Mouse (Mus musculus) midbrain, embryonic 16.5 days (tissue): ENCODE data around the gene Pcnx3. TPM values are rescaled to one million over a fixed set of nuclear protein-coding genes. Genes with fewer than 3 reads are reported as not detected.

Experiments
- ATAC-seq: fragments of 200-750 bp; cut with Nextera tagmentation; 2 replicates; pipeline ENCODE4 v1.8.0; 2017; ENCODE audit warnings: moderate TSS enrichment
- H3K27ac ChIP-seq: fragments of 300-500 bp; sonication (generic); 2 replicates; pipeline ENCODE4 v1.5.1; 2014; ENCODE audit warnings: mild to moderate bottlenecking, low read length, mixed read lengths
- H3K27me3 ChIP-seq: fragments of 300-500 bp; sonication (generic); 2 replicates; pipeline ENCODE4 v1.6.1; 2014; ENCODE audit warnings: low read depth, low read length, mixed read lengths; ENCODE audit not compliant: control insufficient read depth, insufficient read depth
- H3K36me3 ChIP-seq: fragments of 300-500 bp; sonication (generic); 2 replicates; pipeline ENCODE4 v1.6.1; 2014; ENCODE audit warnings: mild to moderate bottlenecking, low read length, moderate library complexity, mixed read lengths; ENCODE audit not compliant: control insufficient read depth, insufficient read depth
- H3K4me1 ChIP-seq: fragments of 300-500 bp; sonication (generic); 2 replicates; pipeline ENCODE4 v1.6.1; 2014; ENCODE audit warnings: mild to moderate bottlenecking, low read length, mixed read lengths; ENCODE audit not compliant: control insufficient read depth, insufficient read depth
- H3K4me2 ChIP-seq: fragments of 300-500 bp; sonication (generic); 2 replicates; pipeline ENCODE4 v1.6.1; 2014; ENCODE audit warnings: mild to moderate bottlenecking, low read length, mixed read lengths
- H3K4me3 ChIP-seq: fragments of 300-500 bp; sonication (generic); 2 replicates; pipeline ENCODE4 v1.5.1; 2014; ENCODE audit warnings: low read depth, mild to moderate bottlenecking, low read length, moderate library complexity, mixed read lengths
- H3K9ac ChIP-seq: fragments of 300-500 bp; sonication (generic); 2 replicates; pipeline ENCODE4 v1.6.1; 2014; ENCODE audit warnings: low read depth, low read length, mixed read lengths
- H3K9me3 ChIP-seq: fragments of 300-500 bp; sonication (generic); replicated peaks from 2 replicates; pipeline ENCODE4 v1.6.1; 2014; ENCODE audit warnings: mild to moderate bottlenecking, low read length, mixed read lengths; ENCODE audit not compliant: control insufficient read depth, poor library complexity, severe bottlenecking
- WGBS: fragments of 180-500 bp; shearing (Covaris S2); extraction: QIAGEN DNeasy Blood & Tissue Kit; methylation state at CpG from one replicate; pipeline ENCODE4 v1.1.7; 2014; 5-methylcytosine and 5-hydroxymethylcytosine counted together
- polyA plus RNA-seq: library from polyadenylated mRNA; unstranded; fragments of >200 nt; fragmentation: Nextera tagmentation; extraction: Ambion mirVana; gene quantifications from 2 replicates; pipeline ENCODE4 v1.2.1, GENCODE M21; 2015

Gene Pcnx3
- 23.9 and 25.3 TPM in 2 replicates for polyA plus RNA-seq

GRCm38 (mm10) chr19:5688200-5689087 lies at the start of gene Pcnx3, which contains the start of gene Map3k11:
TSS of gene Pcnx3 (minus strand) at chr19:5688908.
TSS of gene Map3k11 (plus strand) at chr19:5688742.
- H3K27ac ChIP-seq = peak within 1 kb of the TSS; percentile 79
- peak; percentile 96 for ATAC-seq
- peak within 1 kb of the TSS; percentile 84 for H3K9ac ChIP-seq
- H3K4me3 ChIP-seq = peak within 1 kb of the TSS; percentile 70
- peaks cover 36% of the 10 kb centered on the region for H3K4me1 ChIP-seq
- H3K27me3 ChIP-seq = no peaks in the 10 kb centered on the region
- H3K9me3 ChIP-seq = no peaks in the 10 kb centered on the region
- H3K36me3 ChIP-seq = peaks cover 22% of the 10 kb centered on the region
- H3K4me2 ChIP-seq = peak within 1 kb of the TSS; percentile 98
- under 1% methylated on average over 69 of the region's 69 CpGs for WGBS

DNA sequence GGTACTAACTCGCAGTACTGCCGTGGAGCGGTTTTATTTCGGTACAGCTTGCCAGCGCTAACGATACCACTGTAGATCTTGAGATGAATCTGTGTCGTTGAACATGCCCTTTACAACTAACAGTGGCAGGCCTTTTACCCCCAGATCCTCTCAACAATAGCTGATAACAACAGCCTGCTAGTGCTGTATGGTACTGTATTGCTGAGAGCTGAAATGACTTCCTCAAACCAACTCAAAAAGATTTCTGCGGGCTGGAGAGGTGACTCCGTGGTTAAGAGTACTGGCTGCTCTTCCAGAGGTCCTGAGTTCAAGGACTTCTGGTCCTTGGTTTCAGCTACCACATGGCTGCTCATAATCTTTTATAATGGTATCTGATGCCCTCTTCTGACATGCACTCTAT lies 45.6 kb upstream of the Pcnx3 start:
- Histone ChIP-seq H3K9me3 (no peaks in the 10 kb centered on the region), H3K9ac (no peak overlapping the region), H3K4me1 (peaks cover 17% of the 10 kb centered on the region), H3K4me2 (no peak overlapping the region), H3K27me3 (no peaks in the 10 kb centered on the region), H3K27ac (no peak overlapping the region), H3K36me3 (no peaks in the 10 kb centered on the region), H3K4me3 (no peak overlapping the region)
- 84% methylated on average over 9 of the region's 9 CpGs for WGBS
- ATAC-seq = no peak

- ATAC-seq = peak; percentile 86
- WGBS = under 1% methylated on average over 47 of the region's 47 CpGs
- Histone ChIP-seq H3K4me3 (peak overlapping the region; percentile 82), H3K9me3 (no peaks in the 10 kb centered on the region), H3K36me3 (no peaks in the 10 kb centered on the region), H3K9ac (peak overlapping the region; percentile 80), H3K4me2 (peak overlapping the region; percentile 99), H3K27ac (peak overlapping the region; percentile 72), H3K4me1 (peaks cover 39% of the 10 kb centered on the region), H3K27me3 (no peaks in the 10 kb centered on the region)
Measured at GRCm38 (mm10) chr19:5731264-5731978, 42.7 kb upstream of the Pcnx3 start.

DNA sequence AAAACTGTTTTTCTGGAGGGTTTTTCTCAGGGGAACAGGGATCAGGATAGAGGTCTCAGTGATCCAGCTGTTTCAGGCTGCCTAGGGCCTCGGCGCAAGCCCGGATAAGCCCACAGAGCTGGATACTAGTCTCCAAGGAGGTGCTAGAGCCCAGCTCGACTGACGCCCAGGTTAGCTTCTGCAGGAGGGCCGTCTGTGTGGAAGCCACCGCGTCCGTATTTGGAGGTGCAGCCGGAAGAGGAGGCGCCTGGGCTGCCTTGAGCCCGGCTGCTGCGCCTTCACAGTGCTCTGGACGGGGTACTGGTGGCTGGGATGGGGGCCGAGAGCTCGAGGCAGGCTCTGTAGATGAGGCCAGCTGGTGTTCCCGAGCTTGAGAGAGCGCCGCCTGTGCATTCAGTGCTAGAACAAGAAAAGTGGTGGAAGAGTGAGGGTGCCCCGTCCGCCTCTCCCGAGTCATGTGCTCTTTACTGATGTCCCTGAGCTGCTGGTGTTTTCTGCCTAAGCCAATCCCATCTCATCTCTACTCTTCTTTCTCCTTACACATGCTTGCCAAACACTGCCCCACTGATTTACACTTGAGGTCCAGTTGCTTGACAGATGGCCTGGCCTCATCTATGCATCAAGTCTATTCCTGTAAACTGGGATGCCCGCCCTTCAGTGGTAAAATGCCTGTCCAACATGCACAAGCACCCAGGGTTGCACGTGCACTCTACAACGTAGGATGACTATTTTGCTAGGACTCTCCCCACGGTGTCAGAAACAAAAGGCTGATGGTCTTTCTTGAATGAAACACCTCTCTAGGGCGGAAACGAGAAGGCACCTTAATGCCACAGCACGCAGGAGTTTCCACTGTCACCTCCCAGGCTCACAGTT lies 41.8 kb upstream of the Pcnx3 start:
- no peaks in the 10 kb centered on the region for H3K36me3 ChIP-seq
- WGBS = 78% methylated on average over 29 of the region's 29 CpGs
- no peaks in the 10 kb centered on the region for H3K27me3 ChIP-seq
- H3K4me2 ChIP-seq = peak overlapping the region; percentile 100
- peak overlapping the region; percentile 97; the same call in 1 of the 2 replicates for H3K27ac ChIP-seq
- H3K9ac ChIP-seq = peak overlapping the region; percentile 80
- H3K4me1 ChIP-seq = peaks cover 48% of the 10 kb centered on the region
- no peak for ATAC-seq
- no peaks in the 10 kb centered on the region for H3K9me3 ChIP-seq
- H3K4me3 ChIP-seq = peak overlapping the region; percentile 82

- Histone ChIP-seq H3K4me3 (peak within 1 kb of the TSS; percentile 92), H3K4me1 (peaks cover 55% of the 10 kb centered on the region), H3K36me3 (no peaks in the 10 kb centered on the region), H3K27me3 (no peaks in the 10 kb centered on the region), H3K27ac (peak within 1 kb of the TSS; percentile 97), H3K9ac (peak within 1 kb of the TSS; percentile 98), H3K4me2 (peak within 1 kb of the TSS; percentile 100), H3K9me3 (no peaks in the 10 kb centered on the region)
- ATAC-seq = peak; percentile 81
- under 1% methylated on average over 37 of the region's 37 CpGs for WGBS
Measured at GRCm38 (mm10) chr19:5729444-5729815, 40.7 kb upstream of the Pcnx3 start, which contains the start of gene Fam89b. TSS of gene Fam89b (minus strand) at chr19:5729653.

DNA sequence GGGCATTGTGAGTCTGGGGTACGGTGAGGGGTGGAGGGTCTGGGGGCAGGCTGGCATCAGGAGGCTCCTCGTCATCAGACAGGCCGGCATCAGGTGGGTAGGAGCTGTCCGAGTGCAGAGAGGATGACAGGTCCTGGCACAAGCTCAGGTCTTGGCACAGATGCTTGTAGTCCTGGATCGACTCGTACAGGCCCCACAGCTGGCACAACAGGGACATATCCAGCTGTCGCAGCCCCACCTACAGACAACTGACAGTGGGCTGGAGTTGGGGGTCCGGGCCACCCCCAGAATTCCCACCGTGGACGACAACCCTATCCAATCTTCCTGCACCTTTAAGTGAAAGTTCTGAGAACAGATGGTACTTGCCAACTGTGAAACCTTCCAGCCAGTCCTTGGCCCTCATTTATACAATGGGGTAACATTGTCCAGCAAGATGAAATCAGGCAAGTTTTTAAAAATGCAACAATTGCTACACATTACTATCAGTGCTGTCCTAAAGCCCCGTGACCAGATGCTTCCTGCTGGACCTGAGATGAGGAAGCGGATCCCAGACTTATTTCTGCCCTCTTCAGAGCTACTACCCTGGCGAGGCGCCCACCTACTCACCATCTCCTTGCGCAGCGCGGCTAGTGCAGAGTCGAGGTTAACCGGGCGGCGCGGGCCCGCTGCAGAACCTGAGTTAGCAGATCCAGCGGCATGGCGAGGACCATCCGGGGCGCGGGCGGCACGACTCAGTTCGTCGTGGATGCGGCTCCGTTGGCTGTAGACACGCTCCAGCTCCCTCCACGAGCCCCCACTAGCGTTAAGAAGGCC lies 40.1 kb upstream of the Pcnx3 start:
- 5% methylated on average over 37 of the region's 37 CpGs for WGBS

DNA sequence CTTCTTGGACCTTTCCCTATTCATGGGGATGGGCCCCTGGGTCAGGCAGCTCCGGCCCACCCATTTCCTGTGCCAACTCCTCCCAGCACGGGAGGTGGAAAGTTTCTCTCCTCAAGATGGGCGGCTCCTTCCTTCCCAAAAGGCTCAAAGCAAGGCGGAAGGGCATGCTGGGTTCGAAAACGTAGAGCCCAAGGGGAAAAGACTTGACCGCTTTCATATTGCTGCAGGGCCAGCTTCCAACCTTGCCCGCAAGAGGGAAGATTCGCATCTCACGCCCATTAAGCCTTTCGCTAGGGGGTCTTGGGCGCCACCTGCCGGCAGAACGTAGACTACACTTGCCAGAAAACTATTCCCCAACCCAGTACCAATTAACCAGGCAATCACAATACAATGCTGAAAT lies 39.0 kb upstream of the Pcnx3 start:
- Histone ChIP-seq H3K27me3 (no peaks in the 10 kb centered on the region), H3K4me2 (peak overlapping the region; percentile 100), H3K9ac (peak overlapping the region; percentile 98), H3K4me3 (peak overlapping the region; percentile 92), H3K27ac (peak overlapping the region; percentile 97), H3K9me3 (no peaks in the 10 kb centered on the region), H3K4me1 (peaks cover 55% of the 10 kb centered on the region), H3K36me3 (no peaks in the 10 kb centered on the region; the same call in 1 of the 2 replicates)
- 5% methylated on average over 14 of the region's 14 CpGs for WGBS
- no peak for ATAC-seq

More for the DNA sequence above, 40.1 kb upstream of the Pcnx3 start:
- Histone ChIP-seq H3K27me3 (no peaks in the 10 kb centered on the region), H3K4me1 (peaks cover 55% of the 10 kb centered on the region), H3K9me3 (no peaks in the 10 kb centered on the region), H3K9ac (peak overlapping the region; percentile 98), H3K4me3 (peak overlapping the region; percentile 92), H3K4me2 (peak overlapping the region; percentile 100), H3K27ac (peak overlapping the region; percentile 97), H3K36me3 (no peaks in the 10 kb centered on the region)
- ATAC-seq = peak; percentile 43
